Mouse (Mus musculus) kidney, adult 9 months (tissue): Measurements from ENCODE around the gene Syt6.

Source experiments
- DNase-seq: peaks from one replicate; pipeline ENCODE4 v3.0.0; 2022

Syt6 gene

DNA sequence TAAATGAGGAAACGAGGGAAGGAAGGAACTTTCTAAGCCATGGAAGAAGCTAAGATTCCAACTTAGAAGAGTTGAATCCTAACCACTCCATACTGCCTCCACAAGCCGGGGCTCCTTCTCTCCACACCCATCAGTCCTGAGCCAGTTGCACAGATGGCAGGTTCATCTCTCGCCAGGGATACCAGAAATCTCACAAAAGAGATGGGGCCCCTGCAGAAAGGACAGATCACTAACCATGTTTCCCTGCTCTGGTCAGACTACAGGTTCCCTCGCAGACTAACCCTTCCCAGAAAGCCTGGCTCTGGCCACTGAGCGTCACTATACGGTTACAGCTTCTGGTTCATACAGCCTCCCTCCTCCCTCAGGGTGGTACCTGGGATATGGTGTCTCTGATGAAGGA is 74.7 kb downstream of the Syt6 start:
- no peak for DNase-seq

DNA sequence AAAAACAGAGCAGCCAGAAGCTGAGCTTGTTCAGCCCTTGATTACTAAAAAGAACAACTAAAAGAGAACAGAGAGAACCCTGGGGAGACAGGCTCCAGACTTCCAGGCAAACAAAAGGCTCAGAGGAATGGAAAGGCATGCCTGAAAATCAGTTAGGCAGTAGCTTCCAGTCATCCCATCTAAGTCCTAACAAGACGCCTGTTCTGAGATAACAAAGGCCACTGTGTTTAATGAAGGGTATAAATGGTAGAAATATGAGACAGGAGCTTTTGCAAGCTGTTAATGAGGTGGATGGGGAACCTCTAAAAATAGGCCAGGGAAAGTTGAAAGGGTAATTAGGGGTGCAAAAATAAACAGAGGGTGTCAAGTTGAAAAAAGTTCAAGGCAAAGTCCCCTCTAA is 75.4 kb downstream of the Syt6 start:
- no peak for DNase-seq

DNA sequence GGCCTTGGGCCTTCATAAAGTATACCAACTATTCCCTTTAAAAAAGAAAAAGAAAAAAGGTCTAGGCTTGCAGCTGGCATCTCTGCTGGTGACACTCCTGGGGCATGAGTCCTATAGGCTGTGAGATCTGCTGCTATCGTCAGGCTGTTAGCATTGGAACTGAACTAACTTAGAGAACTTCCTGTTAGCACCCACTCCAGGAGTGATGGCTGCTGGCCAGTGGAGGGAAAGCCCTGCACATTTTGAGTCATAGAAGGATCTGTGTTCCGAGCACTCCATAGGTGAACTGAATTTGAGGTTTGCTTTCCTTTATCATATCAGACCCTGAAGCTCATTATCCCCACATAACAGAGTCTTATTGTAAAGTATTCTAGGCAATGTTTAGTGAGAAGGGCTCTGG is 85.0 kb downstream of the Syt6 start:
- DNase-seq, result no peak

DNA sequence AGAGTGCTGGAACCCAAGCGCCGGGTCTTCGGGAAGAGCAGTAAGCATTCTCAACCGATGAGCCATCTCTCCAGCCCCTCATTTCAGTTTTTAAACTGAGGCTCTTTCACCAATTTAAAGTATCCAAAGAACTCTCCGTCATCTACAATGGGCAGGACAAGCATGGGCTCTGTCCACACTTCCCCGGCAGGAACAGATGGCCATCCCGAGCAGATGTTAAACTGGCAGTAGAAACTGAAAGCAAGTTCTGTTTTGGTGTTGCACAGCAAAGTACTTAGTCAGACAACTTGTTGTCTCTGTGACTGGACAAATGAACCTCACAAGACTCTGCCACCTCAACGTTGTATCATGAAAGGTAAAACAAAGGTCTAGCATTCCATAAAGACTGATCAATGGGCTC is 86.7 kb downstream of the Syt6 start:
- DNase-seq, result no peak

DNA sequence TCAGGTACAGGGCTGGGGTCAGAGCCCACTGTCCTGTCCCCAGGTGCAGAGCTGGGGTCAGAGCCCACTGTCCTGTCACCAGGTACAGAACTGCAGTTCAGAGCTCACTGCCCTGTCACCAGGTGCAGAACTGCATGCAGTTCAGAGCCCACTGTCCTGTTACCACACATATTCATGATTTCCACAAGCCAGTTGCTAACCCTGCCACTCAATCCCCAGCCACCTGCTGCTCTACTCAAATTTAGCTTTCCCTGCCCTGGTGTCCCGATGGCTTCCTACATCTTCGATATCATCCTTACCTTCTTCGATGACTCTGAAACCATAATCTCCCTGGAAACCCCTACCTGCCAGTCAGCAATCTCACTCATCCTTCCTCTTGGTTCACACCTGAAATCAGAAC is 88.4 kb downstream of the Syt6 start:
- DNase-seq, result no peak

DNA sequence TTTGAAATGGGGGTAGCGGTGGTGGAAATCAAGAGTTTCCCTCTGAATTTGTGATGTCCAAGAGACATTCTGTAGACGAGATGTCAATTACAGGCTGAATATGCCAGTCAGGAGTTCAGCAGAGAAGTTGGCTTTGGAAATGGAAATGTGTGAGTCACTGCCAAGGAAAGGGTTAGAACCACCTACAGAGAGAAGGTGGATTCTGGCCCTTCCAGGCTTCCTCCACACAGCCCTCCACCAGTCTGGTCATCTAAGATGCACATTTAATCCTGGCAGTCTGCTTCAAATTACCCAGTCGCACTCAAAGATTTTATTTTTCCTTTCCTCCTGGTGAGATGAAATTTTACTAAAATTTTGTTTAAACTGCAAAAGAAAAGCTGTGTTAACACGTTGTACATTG is 97.1 kb downstream of the Syt6 start:
- DNase-seq, result no peak

DNA sequence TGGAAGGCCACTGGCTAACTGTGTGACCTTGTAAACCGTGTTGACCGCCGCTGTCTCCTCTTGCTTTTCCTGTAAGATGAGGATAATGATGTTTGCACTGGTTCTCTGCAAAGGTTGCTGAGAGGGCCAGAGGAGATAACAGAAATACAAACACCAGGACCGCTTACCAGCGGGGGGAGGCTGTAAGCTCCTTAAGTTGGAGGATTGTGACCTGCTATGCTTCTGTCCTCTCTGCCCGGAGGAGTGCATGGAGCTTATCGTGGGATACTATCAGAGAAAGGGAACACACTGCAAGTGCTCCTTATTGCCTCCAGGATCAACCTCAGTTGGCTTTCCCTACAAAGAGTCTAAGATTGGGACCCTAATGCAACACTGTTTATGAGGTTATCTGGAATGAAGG is 97.7 kb downstream of the Syt6 start:
- no peak for DNase-seq

DNA sequence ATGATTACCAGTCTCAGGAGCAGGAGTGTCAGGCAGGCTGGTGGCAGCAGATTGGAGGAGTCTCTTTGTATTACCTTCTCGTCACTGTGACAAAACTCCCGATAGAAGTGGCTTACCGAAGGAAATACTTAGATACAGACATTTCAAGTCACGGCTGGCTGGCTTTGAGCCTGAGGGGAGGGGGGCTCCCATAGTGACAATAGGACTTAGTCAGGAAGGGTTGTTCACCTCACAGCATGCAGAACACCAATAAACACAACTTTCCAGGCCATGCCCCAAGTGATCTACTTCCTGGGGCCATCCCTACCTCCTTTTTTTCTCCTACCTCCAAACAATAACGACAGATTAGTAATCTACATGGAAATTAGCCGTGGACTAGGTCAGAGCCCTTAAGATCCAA is 103.8 kb downstream of the Syt6 start:
- no peak for DNase-seq

DNA sequence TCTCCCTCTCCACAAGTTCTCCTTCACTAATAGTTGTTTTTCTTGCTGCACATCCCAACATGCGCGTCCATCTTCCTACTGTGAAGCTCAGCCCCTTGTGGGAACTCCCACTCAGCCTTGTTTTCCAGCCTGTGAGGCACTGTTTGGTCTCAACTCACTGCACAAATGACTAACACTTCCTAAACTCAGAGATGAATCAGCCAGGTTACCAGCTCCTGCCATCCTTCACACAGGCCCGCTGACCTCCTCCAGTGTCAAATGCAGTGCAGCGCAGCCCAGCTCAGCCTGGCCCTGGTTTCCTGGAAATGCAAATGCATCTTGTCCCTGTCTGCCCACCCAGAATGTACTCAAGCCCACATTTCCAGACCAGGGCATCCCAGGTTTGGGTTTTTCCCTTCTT is 107.4 kb downstream of the Syt6 start:
- DNase-seq, result no peak

DNA sequence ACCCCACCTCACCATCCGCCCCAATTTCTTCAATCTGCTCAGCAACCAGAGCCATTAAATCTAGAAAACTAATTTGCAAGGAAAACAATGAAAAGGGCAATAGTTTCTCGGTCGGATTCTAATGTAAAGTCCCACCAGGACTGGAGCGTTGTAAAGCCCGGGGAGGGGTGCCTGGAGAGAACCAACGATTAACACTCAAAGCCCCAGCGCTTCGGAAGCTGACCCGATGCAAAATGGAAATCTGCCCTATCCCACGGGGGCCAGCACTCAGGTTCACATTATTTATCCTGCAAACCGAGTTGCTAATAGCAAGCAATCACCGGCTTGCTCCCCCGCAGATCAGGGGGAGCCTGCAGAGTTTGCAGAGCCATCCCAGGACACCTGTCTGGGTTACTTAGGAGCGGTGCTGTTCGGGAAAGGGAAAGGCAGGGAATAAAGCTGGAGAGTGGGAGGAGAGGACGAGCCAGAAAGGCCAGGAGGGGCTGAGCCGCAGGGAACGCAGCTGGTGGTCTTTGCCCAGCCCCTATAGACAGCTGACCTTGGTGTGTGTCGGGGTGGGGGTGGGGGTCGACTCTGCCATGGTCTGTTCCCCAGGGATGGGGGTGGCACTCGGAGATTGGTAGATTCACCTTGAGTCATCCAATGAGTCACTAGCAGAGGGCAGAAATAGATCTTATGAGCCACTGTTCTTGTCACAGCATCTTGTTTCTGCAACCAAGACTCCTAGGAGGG is 108.4 kb downstream of the Syt6 start:
- no peak for DNase-seq

DNA sequence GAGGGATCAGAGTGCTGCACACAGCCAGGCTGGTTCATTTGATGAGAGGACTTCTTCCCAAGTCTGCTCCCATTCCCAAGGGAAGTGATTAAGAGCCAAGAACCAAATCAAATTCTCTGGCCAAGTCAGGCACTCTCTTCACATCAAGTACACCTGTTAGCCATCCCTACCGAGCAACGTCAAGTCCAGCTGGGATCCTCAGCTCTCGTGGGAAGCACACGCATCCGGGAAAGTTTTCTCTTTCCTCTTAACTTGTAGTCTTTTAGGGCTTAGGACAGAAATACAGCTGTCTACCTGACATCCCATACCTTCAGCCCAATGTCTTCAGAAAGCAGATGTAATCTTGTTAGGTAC is 108.9 kb downstream of the Syt6 start:
- no peak for DNase-seq

DNA sequence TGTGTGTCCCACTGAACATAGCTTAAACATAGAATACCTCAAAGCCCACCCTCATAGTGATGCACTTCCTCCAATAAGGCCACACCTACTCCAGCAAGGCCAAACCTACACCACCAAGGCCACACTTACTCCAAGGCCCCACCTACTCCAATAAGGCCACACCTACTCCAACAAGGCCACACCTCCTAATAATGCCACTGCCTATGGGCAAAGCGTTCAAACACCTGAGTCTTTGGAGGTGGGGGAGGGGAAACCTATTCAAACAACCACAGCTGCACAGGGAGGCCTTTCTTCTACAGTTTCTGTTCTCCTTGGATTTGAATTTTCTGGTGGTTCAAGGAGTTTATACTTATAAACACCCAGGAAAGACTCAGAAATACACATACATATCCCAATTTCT is 114.0 kb downstream of the Syt6 start:
- no peak for DNase-seq

DNA sequence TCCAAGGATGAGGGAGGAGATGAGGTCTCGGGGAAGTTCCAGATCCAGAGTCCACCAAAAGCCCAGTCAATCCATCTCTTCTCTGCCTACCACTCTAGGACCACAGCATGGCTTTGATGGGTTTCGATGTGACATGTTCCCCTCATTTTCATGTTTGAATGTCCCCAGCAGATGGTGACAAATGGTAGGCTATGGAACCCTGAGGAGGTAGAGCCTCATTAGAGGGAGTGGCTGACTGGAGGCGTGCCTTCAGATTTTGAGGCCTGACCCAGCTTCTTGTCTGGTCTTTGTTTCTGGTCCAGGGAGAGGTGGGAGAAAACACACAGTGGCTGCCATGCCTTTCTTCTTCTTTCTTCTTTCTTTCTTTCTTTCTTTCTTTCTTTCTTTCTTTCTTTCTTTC is 115.5 kb downstream of the Syt6 start:
- DNase-seq, result peak; percentile 14
